Mouse (Mus musculus) left cerebral cortex, adult 8-10 months (tissue): ENCODE data around the gene Ucn. TPM values are rescaled to one million over a fixed set of nuclear protein-coding genes. Genes with fewer than 3 reads are reported as not detected.

Source experiments
- DNase-seq, 2 experiments: peaks; one replicate each; pipeline ENCODE4 v3.0.0; 2022; ENCODE audit warnings: low spot score in 2 of 2
- total RNA-seq, 4 experiments: library from RNA; stranded (reverse); gene quantifications; 2 replicates each; pipeline ENCODE4 v1.2.4; 2022

The Ucn gene
- total RNA-seq, result 1 to 10 TPM in 1 of 4 experiments, not detected in 3; 2.3 TPM

GRCm38 (mm10) chr5:31138241-31138967 lies at the start of gene Ucn:
TSS of gene Ucn (minus strand) at chr5:31138829.
- no peak for DNase-seq

DNA sequence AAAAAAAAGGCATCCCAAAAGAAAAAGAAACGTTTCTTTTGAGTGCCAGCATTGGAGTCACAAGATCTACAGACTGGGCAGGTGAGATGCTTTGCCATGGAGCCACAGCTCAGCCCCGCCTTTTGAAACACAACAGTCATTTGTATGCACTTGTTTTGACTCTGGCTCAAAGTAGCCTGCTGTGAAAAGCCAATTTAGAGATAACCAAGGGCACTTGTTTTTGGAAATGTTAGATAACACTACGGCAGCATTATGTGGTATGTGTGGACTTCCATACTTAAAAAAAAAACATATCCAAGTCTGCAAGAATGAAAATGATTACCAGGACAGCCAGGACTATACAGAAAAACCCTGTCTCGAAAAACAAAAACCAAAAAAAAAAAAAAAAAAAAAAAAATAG lies 45.0 kb upstream of the Ucn start:
- no peak for DNase-seq

DNA sequence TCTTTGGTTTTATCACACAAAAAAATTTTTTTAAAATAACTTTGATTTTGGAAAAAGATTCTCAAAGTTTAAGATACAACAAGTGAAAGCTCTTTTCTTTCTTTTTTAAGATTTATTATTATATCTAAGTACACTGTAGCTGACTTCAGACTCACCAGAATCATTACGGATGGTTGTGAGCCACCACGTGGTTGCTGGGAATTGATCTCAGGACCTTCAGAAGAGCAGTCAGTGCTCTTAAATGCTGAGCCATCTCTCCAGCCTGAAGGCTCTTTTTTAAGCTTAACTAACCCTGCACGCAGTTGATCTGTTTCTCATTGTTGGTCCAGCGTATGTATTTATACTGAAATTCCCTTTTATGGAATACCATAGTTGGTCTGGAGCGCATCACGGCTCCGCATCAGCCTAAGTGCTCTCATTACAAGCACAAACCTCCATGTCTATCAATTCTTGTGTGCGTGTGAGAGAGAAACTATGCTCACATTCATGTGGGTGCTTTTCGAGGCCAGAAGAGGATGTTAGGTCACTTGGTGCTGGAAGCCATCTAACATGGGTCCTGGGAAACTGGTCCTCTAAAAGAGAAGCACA lies 42.6 kb upstream of the Ucn start:
- DNase-seq, result no peak

GRCm38 (mm10) chr5:31179766-31180630 lies 41.4 kb upstream of the Ucn start, which contains the start of the genes Gm29609 and Gtf3c2:
TSS of gene Gm29609 (minus strand) at chr5:31179911.
TSS of gene Gtf3c2 (minus strand) at chr5:31180144.
- peak; percentile 96 to 97 for DNase-seq

DNA sequence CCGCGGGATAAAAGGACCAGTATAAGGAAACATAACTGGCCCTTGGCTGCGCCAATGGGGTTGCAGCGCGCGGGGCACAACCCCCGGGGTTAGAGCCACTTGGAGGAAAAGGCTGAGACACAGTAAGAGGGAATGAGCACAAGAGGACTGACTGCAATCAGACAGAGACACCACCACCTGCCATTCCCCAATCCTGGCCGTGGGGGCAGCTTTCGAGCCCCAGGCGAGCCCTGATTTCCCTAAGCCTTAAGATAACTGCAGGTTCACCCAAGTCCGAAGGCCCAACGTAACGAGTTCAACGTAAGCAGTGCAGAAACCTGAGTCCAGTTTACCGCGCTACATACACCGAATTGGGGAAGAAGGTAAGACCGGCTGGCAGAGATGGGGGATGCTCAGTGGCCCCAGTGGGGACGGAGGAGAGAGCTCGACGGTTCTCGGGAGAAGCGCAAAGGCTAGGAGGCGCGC lies 40.7 kb upstream of the Ucn start:
- no peak for DNase-seq

DNA sequence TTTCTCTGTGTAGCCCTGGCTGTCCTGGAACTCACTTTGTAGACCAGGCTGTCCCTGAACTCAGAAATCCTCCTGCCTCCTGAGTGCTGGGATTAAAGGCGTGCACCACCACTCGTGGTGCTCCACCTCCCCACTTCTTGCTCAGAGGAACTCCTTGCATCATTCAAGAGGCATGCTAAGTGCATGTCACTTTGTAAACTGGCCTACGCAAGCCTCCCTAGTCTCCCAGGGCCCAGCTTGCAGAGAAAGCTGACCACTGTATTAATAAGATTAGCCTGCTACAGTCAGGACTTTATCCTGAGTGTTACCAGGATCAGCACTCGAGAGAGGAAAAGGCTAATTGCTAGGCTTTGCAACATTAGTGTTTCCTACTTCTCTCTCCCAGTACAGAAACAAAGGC lies 30.0 kb upstream of the Ucn start:
- DNase-seq, result no peak

GRCm38 (mm10) chr5:31164878-31165277 lies 26.2 kb upstream of the Ucn start:
- no peak for DNase-seq

- no peak for DNase-seq
Measured at GRCm38 (mm10) chr5:31162462-31162861, 23.8 kb upstream of the Ucn start.

DNA sequence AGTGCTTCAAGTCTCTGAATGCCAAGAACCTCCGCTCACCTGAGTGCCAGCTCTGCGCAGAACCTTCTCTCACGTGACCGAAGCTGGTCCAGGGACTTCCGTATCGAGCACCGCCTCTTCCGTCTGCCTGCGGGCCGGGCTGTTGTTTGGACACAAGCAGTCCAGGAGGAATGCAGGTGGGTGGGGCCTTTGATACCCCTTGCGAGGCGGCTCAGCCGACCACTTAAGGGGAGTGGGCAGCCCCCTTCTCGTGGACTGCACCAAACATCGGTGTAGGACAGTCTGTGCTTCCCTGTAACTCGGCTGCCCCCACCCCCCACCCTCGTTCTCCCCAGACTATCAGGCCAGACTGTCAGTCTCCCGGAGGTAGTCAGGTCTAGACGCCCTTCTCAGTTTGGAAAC lies 15.5 kb upstream of the Ucn start, which contains the start of gene Mpv17:
Mpv17 (minus strand) TSS at position 100 of the 402 bp plus-strand sequence.
- DNase-seq, result peak; percentile 71 to 84

- peak in 1 of 2 experiments; percentile 15 for DNase-seq
Measured at GRCm38 (mm10) chr5:31153516-31154151, 15.0 kb upstream of the Ucn start.

DNA sequence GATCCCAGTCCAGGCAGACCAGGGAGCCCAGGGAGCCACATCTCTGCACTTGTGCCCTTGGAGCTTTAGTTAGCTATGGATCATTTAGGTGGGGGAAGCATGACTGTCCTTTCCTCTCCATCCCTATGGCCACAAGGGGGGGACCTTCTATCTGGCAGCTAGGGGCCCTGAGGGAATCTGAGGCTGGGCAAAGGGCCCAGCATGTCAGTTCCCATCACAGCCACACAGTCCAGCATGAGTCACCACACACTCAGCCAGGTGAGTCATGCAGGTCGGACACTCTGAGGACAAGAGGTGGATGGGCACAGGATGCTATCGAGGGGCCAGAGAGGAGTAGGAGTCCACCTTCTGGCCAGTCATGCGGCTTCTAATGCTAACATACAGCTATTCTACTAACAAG lies 13.1 kb upstream of the Ucn start:
- no peak for DNase-seq

DNA sequence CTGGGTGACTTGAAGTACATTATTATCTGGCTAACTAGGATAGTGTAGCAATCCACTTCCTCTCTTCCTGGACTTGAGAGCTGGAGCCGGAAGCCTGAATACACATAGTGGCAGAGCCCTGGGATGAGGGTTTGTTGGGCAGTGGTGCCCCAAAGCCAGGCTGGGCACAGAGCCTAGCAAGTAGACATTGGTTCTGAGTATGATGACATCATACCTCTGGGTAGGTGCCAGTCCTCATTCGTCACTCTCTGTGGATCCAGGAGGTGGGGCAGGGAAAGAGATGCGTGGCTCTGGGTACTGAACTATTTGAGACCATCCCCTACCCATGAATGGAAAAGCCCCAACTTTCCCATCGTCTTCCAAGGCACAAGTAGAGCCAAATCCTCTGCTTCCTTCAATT lies 11.2 kb upstream of the Ucn start:
- no peak for DNase-seq

- DNase-seq, result no peak
Measured at GRCm38 (mm10) chr5:31138968-31139425, 368 bp upstream of the Ucn start.

DNA sequence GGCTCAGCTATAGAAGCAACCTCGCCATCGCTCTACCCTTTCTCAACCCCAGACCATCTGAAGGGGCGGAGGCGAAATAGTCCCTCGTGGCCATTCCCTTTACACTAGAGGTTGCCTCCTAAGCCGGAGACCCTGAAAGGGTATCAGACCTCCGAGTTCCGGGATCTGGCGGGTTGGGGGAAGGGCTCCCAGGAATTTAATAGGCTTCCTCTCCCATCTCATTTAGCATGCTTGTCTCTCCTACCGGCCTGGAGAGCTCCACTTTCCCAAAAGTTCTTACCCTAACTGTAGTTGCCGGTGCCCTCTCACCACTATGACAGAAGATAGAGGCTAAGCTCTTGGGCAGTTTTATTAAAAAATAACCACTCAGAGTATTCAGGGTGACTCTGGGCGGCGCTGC lies 971 bp downstream of the Ucn start:
- no peak for DNase-seq

DNA sequence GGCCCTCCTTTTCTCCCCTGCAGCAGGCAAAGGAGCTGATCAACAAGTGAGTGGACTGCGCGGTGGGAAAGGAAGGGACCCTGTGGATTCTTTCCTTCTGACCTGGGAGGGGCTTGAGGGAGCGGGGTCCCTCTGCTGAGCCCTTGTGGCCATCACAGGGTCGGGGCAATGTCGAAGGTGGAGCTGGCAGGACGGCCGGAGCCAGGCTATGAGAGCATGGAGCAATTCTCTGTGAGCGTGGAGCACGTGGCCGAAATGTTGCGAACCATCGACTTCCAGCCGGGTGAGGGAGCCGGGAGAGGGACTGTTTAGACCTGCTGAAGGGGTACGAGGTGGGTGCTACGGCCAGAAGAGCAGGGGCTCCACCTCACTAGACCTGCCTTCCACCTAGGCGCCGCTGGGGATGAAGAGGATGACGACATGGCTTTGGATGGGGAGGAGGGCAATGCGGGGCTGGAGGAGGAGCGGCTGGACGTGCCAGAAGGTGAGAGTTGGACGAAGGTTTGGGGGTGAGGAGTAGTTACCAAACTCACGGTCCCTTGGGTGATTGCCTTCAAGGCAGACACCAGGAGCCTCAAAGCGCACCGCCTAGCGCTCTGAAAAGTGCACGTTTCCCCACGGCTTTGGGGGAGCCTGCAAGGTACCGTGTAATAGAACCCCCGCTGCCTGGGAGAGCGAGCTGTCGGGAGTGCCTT lies 1.8 kb downstream of the Ucn start:
- DNase-seq, result no peak

- DNase-seq, result no peak
Measured at GRCm38 (mm10) chr5:31126050-31126449, 12.6 kb downstream of the Ucn start.

DNA sequence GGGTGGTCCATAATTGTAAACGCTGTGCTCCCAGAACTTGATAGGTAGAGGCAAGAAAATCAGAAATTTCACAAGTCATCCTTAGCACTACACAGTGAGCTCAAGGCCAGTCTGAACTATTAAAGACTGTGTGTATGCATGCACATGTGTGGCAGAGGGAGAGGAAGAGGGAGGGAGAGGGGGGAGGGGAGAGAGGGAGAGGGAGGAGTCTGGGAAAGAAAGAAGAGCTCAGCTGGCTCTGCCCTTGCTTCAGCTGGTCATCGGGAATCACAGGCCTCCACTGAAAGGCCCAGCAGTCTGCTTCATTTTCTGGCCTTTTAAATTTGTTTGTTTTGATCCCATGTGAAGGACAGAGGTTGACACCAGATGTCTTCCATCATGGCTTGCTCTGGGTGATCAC lies 15.1 kb downstream of the Ucn start:
- DNase-seq, result no peak

DNA sequence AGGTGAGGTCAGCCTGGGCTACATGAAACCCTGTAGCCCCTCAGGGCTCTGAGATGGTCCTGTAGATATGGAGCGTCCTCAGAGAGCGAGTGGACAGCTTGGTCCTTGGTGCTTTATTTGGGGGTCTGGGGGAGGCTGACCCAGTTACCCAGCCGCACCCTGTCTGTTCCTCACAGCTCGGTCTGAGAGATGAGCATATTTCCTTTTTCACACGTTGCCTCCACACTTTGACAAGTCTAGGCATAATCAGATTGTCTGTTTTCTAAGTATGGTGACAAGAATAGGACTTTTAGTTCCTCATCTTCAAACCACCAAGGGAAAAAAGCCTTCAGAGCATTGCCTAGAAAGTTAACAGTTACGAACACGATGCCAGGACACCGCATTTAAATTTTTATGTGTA lies 17.5 kb downstream of the Ucn start:
- peak in 1 of 2 experiments; percentile 46 for DNase-seq

DNA sequence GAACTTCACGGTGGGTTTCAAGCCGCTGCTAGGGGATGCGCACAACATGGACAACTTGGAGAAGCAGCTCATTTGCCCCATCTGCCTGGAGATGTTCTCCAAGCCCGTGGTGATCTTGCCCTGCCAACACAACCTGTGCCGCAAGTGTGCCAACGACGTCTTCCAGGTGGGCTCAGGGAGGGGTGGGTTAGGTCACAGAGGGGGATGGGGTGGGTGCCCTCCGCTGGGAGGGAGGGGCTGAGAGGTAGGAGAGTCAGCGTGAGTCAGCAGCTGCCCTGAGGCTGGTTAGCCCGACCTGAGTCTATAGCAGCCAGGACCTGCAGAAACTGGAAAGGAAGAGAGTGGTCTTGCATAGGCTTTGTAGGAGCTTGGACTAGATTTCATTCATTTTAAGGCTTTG lies 21.7 kb downstream of the Ucn start:
- DNase-seq, result no peak

GRCm38 (mm10) chr5:31116354-31116753 lies 22.3 kb downstream of the Ucn start, which contains the start of gene Trim54:
TSS of gene Trim54 (plus strand) at chr5:31116712.
- no peak for DNase-seq

DNA sequence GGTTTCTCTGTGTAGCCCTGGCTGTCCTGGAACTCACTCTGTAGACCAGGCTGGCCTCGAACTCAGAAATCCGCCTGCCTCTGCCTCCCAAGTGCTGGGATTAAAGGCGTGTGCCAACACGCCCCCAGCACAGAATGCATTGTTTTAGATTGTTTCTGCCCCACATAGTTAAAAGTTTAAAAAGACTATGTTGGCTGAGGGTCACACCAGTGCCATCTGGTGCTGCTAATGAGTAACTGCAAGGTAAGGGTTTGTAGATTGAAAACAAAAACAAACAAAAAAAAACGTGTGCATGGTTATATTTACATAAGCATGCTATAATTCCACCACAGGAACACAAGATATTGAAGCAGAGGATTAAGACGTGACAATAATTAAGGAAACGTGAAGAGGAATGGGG lies 27.8 kb downstream of the Ucn start:
- DNase-seq, result no peak
